ENCODE assay signal across 8 mouse cellular contexts in genomic region chr10:22149691-22150465, GRCm38 (mm10). TPM values are rescaled to one million over a fixed set of nuclear protein-coding genes. Genes with fewer than 3 reads are reported as not detected.
DNase-seq lines count a peak whose midpoint lies in the region; ATAC-seq and TF ChIP-seq lines count a peak whose summit lies in the region.

No protein-coding gene starts in this region.

- no peak overlapping the region for H3K27ac ChIP-seq in spleen, adult 2 months (ENCODE audit: insufficient read depth, low read length)
- H3K27ac ChIP-seq in limb, embryonic 15.5 days, result no peak overlapping the region
- H3K27ac ChIP-seq in small intestine, adult 2 months (ENCODE audit: insufficient read depth, low read depth, low read length), result no peak overlapping the region

- H3K36me3 ChIP-seq in spleen, adult 2 months (ENCODE audit: control insufficient read depth, insufficient read depth, low read length), result no peaks in the 10 kb centered on the region
- no peaks in the 10 kb centered on the region for H3K36me3 ChIP-seq in limb, embryonic 15.5 days
- no peaks in the 10 kb centered on the region for H3K36me3 ChIP-seq in small intestine, adult 2 months (ENCODE audit: control insufficient read depth, insufficient read depth, low read length)

- H3K9me3 ChIP-seq in limb, embryonic 15.5 days, result no peaks in the 10 kb centered on the region

- H3K9ac ChIP-seq in limb, embryonic 15.5 days, result peak overlapping the region; percentile 60; the same call in 1 of the 2 replicates

- H3K4me3 ChIP-seq in spleen, adult 2 months (ENCODE audit: extremely low read depth, insufficient read depth, insufficient read length), result peak overlapping the region; percentile 98
- H3K4me3 ChIP-seq in limb, embryonic 15.5 days, result peak overlapping the region; percentile 71
- H3K4me3 ChIP-seq in small intestine, adult 2 months (ENCODE audit: low read depth, low read length), result peak overlapping the region; percentile 78

- no peak for ATAC-seq in limb, embryonic 15.5 days (ENCODE audit: insufficient number of reproducible peaks, low FRiP score, low TSS enrichment, low read depth)

- H3K27me3 ChIP-seq in spleen, adult 2 months (ENCODE audit: control insufficient read depth, insufficient read depth, low read length), result peaks cover 23% of the 10 kb centered on the region
- peaks cover 38% of the 10 kb centered on the region for H3K27me3 ChIP-seq in limb, embryonic 15.5 days
- H3K27me3 ChIP-seq in small intestine, adult 2 months (ENCODE audit: control insufficient read depth, insufficient read depth, low read length), result peaks cover 32% of the 10 kb centered on the region

- 3% methylated on average over 50 of the region's 50 CpGs for WGBS in spleen, adult 2 months
- WGBS in limb, embryonic 15.5 days, result under 1% methylated on average over 50 of the region's 50 CpGs
- WGBS in small intestine, adult 2 months, result 1% methylated on average over 50 of the region's 50 CpGs

- DNase-seq in spleen, adult 2 months (ENCODE audit: low read depth in 1 of 2, low spot score in 2 of 2), result no peak
- no peak for DNase-seq in spleen, postnatal 14 days (ENCODE audit: low spot score in 2 of 2)
- peak; percentile 50 for DNase-seq in embryo, embryonic 11 days
- peak; percentile 19 for DNase-seq in heart, postnatal 4 days
- no peak for DNase-seq in right cerebral cortex, postnatal 10 days (ENCODE audit: low spot score in 2 of 2)
- no peak for DNase-seq in spleen, adult 12 weeks (ENCODE audit: low spot score)

- no peak for TF ChIP-seq POLR2A in spleen, adult 2 months (IDR thresholded peaks at IDR 0.05; ENCODE audit: low read depth, low read length)
- no peak for TF ChIP-seq POLR2A in small intestine, adult 2 months (IDR thresholded peaks at IDR 0.05; ENCODE audit: low read depth, low read length)

- H3K4me2 ChIP-seq in limb, embryonic 15.5 days, result peak overlapping the region; percentile 88

- peaks cover 16% of the 10 kb centered on the region for H3K4me1 ChIP-seq in spleen, adult 2 months (ENCODE audit: control insufficient read depth, insufficient read depth, insufficient read length)
- H3K4me1 ChIP-seq in limb, embryonic 15.5 days, result peaks cover 31% of the 10 kb centered on the region
- H3K4me1 ChIP-seq in small intestine, adult 2 months (ENCODE audit: control insufficient read depth, insufficient read depth, insufficient read length, low read length), result peaks cover 8% of the 10 kb centered on the region

- no peak for TF ChIP-seq CTCF in spleen, adult 2 months (IDR thresholded peaks at IDR 0.05; ENCODE audit: extremely low read depth, insufficient read depth, insufficient read length, insufficient replicate concordance)
- no peak for TF ChIP-seq CTCF in small intestine, adult 2 months (IDR thresholded peaks at IDR 0.05; ENCODE audit: extremely low read depth, insufficient read length, insufficient replicate concordance, low read depth, low read length)

RNA-seq across cellular contexts. Expression of gene E030030I06Rik, which starts 0.8 kb away (rescaled TPM):
- 4.5 and 4.8 TPM in 2 replicates for polyA plus RNA-seq in spleen, adult 2 months (2012; rRNA removed)
- total RNA-seq in heart, postnatal 4 days (2021), result 1 to 10 TPM; 2.0 to 2.9 TPM
- polyA plus RNA-seq in limb, embryonic 15.5 days (2015; fragmentation: Nextera tagmentation; extraction: Ambion mirVana), result 10.8 and 17.5 TPM in 2 replicates
- polyA plus RNA-seq in small intestine, adult 2 months (2012; rRNA removed), result 2.9 and 4.4 TPM in 2 replicates

RNA-seq across cellular contexts. Expression of gene Raet1e, which starts 8.5 kb away (rescaled TPM):
- polyA plus RNA-seq in spleen, adult 2 months (2012; rRNA removed), result 0.14 TPM in 1 of 2 replicates, not detected in the other
- 1 to 10 TPM in 1 of 2 experiments, under 1 TPM in 1; 0.81 to 1.1 TPM for total RNA-seq in heart, postnatal 4 days (2021)
- polyA plus RNA-seq in limb, embryonic 15.5 days (2015; fragmentation: Nextera tagmentation; extraction: Ambion mirVana), result 6.8 and 7.1 TPM in 2 replicates
- polyA plus RNA-seq in small intestine, adult 2 months (2012; rRNA removed), result 0.37 and 0.44 TPM in 2 replicates

RNA-seq across cellular contexts. Expression of gene H60b, which starts 8.5 kb away (rescaled TPM):
- 0.08 TPM in 1 of 2 replicates, not detected in the other for polyA plus RNA-seq in spleen, adult 2 months (2012; rRNA removed)
- total RNA-seq in heart, postnatal 4 days (2021), result not detected
- 0.55 and 0.67 TPM in 2 replicates for polyA plus RNA-seq in limb, embryonic 15.5 days (2015; fragmentation: Nextera tagmentation; extraction: Ambion mirVana)
- not detected in 2 replicates for polyA plus RNA-seq in small intestine, adult 2 months (2012; rRNA removed)

Comparison
In these comparisons a context has a peak if more than half of its experiments do, and no peak if none do; other contexts are left out.
1. DNase-seq: peak in embryo, embryonic 11 days (single experiment) and heart, postnatal 4 days (single experiment); none in spleen, adult 2 months (0 of 2), spleen, postnatal 14 days (0 of 2), right cerebral cortex, postnatal 10 days (0 of 2) and spleen, adult 12 weeks (single experiment).
2. Peak in every context shown above with its lines, with median percentiles within 50 percentile points of each other: H3K4me3 ChIP-seq.